ENCODE assay signal across 9 mouse cellular contexts in genomic region chr13:100846891-100847579, GRCm38 (mm10). TPM values are rescaled to one million over a fixed set of nuclear protein-coding genes. Genes with fewer than 3 reads are reported as not detected.
DNase-seq lines count a peak whose midpoint lies in the region; ATAC-seq lines count a peak whose summit lies in the region.
"Had no signal": no experiment of that assay in that cellular context is flagged by ENCODE, and none has a peak within 500 bp of the region (broad histone marks: within the 10 kb centered on the region; RNA-seq: fewer than 3 reads in every experiment).

No protein-coding gene starts in this region.

- WGBS in lung, embryonic 15.5 days, result 45% methylated on average over 21 of the region's 21 CpGs
- WGBS in heart, embryonic 12.5 days, result 52% methylated on average over 21 of the region's 21 CpGs
- 38% methylated on average over 21 of the region's 21 CpGs for WGBS in midbrain, embryonic 13.5 days

- H3K4me3 ChIP-seq in lung, embryonic 15.5 days, result no peak overlapping the region
- no peak overlapping the region for H3K4me3 ChIP-seq in heart, embryonic 12.5 days
- 0 out of 2 replicates have a peak overlapping the region, but pooled peaks have one; percentile 7 for H3K4me3 ChIP-seq in midbrain, embryonic 13.5 days (replicated peaks)
- H3K4me3 ChIP-seq: limb, embryonic 12.5 days had no signal

- no peaks in the 10 kb centered on the region for H3K27me3 ChIP-seq in lung, embryonic 15.5 days
- no peaks in the 10 kb centered on the region for H3K27me3 ChIP-seq in heart, embryonic 12.5 days (replicated peaks)
- H3K27me3 ChIP-seq in midbrain, embryonic 13.5 days, result no peaks in the 10 kb centered on the region
- H3K27me3 ChIP-seq: limb, embryonic 12.5 days had no signal

- H3K36me3 ChIP-seq in lung, embryonic 15.5 days, result no peaks in the 10 kb centered on the region
- H3K36me3 ChIP-seq in heart, embryonic 12.5 days, result no peaks in the 10 kb centered on the region
- no peaks in the 10 kb centered on the region for H3K36me3 ChIP-seq in midbrain, embryonic 13.5 days
- H3K36me3 ChIP-seq: limb, embryonic 12.5 days had no signal

- no peak for ATAC-seq in lung, embryonic 15.5 days (ENCODE audit: borderline replicate concordance, extremely low read depth, low FRiP score, low TSS enrichment)
- no peak for ATAC-seq in heart, embryonic 12.5 days (ENCODE audit: insufficient number of reproducible peaks, low FRiP score)
- peak; percentile 86 for ATAC-seq in midbrain, embryonic 13.5 days

- H3K27ac ChIP-seq in lung, embryonic 15.5 days, result no peak overlapping the region
- H3K27ac ChIP-seq in heart, embryonic 12.5 days (ENCODE audit: poor library complexity, severe bottlenecking), result no peak overlapping the region
- no peak overlapping the region for H3K27ac ChIP-seq in midbrain, embryonic 13.5 days
- H3K27ac ChIP-seq: limb, embryonic 12.5 days had no signal

- no peaks in the 10 kb centered on the region for H3K9me3 ChIP-seq in lung, embryonic 15.5 days
- H3K9me3 ChIP-seq in heart, embryonic 12.5 days (replicated peaks), result peaks cover 2% of the 10 kb centered on the region
- H3K9me3 ChIP-seq in midbrain, embryonic 13.5 days, result no peaks in the 10 kb centered on the region
- H3K9me3 ChIP-seq: limb, embryonic 12.5 days had no signal

- no peak overlapping the region for H3K9ac ChIP-seq in lung, embryonic 15.5 days
- no peak overlapping the region for H3K9ac ChIP-seq in heart, embryonic 12.5 days
- 0 out of 2 replicates have a peak overlapping the region, but pooled peaks have one; percentile 21 for H3K9ac ChIP-seq in midbrain, embryonic 13.5 days (replicated peaks)
- H3K9ac ChIP-seq: limb, embryonic 12.5 days had no signal

- DNase-seq in lung, postnatal 25 days (ENCODE audit: low spot score), result no peak
- peak; percentile 25 to 35 for DNase-seq in cerebellum, postnatal 36 days
- peak; percentile 75 to 83 for DNase-seq in kidney, postnatal 4 days
- peak; percentile 70 for DNase-seq in testis, postnatal 10 days (ENCODE audit: low spot score)
- DNase-seq in thymus, postnatal 0 days (ENCODE audit: low spot score), result no peak

- no peaks in the 10 kb centered on the region for H3K4me1 ChIP-seq in lung, embryonic 15.5 days
- no peaks in the 10 kb centered on the region for H3K4me1 ChIP-seq in heart, embryonic 12.5 days (replicated peaks)
- peaks cover 3% of the 10 kb centered on the region for H3K4me1 ChIP-seq in midbrain, embryonic 13.5 days (replicated peaks)
- H3K4me1 ChIP-seq: limb, embryonic 12.5 days had no signal

- H3K4me2 ChIP-seq in lung, embryonic 15.5 days, result peak overlapping the region; percentile 26
- H3K4me2 ChIP-seq in heart, embryonic 12.5 days, result peak overlapping the region; percentile 37
- H3K4me2 ChIP-seq in midbrain, embryonic 13.5 days (replicated peaks), result peak overlapping the region; percentile 46
- H3K4me2 ChIP-seq: limb, embryonic 12.5 days had no signal

RNA-seq across cellular contexts. Expression of gene Slc30a5, which starts 13.8 kb away (rescaled TPM):
- polyA plus RNA-seq in lung, embryonic 15.5 days (2015; fragmentation: Nextera tagmentation; extraction: Ambion mirVana), result 55.2 and 56.2 TPM in 2 replicates
- polyA plus RNA-seq in heart, embryonic 12.5 days (2016; fragmentation: Nextera tagmentation; extraction: Ambion mirVana), result 43.1 and 44.8 TPM in 2 replicates
- polyA plus RNA-seq in midbrain, embryonic 13.5 days (2015; fragmentation: Nextera tagmentation; extraction: Ambion mirVana), result 30.3 and 32.5 TPM in 2 replicates
- polyA plus RNA-seq in thymus, postnatal 0 days (2015; fragmentation: Nextera tagmentation; extraction: Ambion mirVana), result 43.2 and 45.8 TPM in 2 replicates

Comparison
In these comparisons a context has a peak if more than half of its experiments do, and no peak if none do; other contexts are left out.
1. DNase-seq: peak in cerebellum, postnatal 36 days (2 of 2), kidney, postnatal 4 days (2 of 2) and testis, postnatal 10 days (single experiment); none in lung, postnatal 25 days (single experiment) and thymus, postnatal 0 days (single experiment).
2. Peak in every context shown above with its lines, with median percentiles within 50 percentile points of each other: H3K4me2 ChIP-seq.